Mouse (Mus musculus) adrenal gland, postnatal 10 days (tissue): ENCODE measurements at regions not wholly inside any gene's neighbourhood (a gene's known extent, or its start where the extent isn't known, plus 50 kb on each side); places are given as distances from the start of the nearest gene placed in this dataset.

ENCODE experiments used
- DNase-seq: peaks from one replicate; pipeline ENCODE4 v3.0.0; 2021; ENCODE audit warnings: mixed read lengths

GRCm38 (mm10) chrX:11722730-11723129 lies 395.1 kb downstream of the H2al1j start:
- DNase-seq: no peak

GRCm38 (mm10) chrX:11724718-11725117 lies 397.1 kb downstream of the H2al1j start:
- DNase-seq: no peak

- peak; percentile 5 for DNase-seq
These were observed 399.1 kb downstream of the H2al1j start for GRCm38 (mm10) chrX:11726524-11727231.

GRCm38 (mm10) chrX:11728481-11728880 lies 400.9 kb downstream of the H2al1j start:
- peak; percentile 20 for DNase-seq

GRCm38 (mm10) chrX:11729992-11730391 lies 402.4 kb downstream of the H2al1j start:
- no peak for DNase-seq

- peak; percentile 6 for DNase-seq
These were observed 404.7 kb downstream of the H2al1j start for GRCm38 (mm10) chrX:11732371-11732770.

GRCm38 (mm10) chrX:11734505-11735435 lies 407.1 kb downstream of the H2al1j start:
- peak; percentile 4 for DNase-seq

GRCm38 (mm10) chrX:11735516-11736170 lies 408.0 kb downstream of the H2al1j start:
- DNase-seq: peak; percentile 87

GRCm38 (mm10) chrX:11736481-11736880 lies 408.9 kb downstream of the H2al1j start:
- peak; percentile 54 for DNase-seq

GRCm38 (mm10) chrX:11739565-11739964 lies 411.9 kb downstream of the H2al1j start:
- no peak for DNase-seq

GRCm38 (mm10) chrX:11745911-11746310 lies 414.2 kb downstream of the Bcor start:
- DNase-seq: no peak

- DNase-seq: no peak
These were observed 412.6 kb downstream of the Bcor start for GRCm38 (mm10) chrX:11747386-11748121.

- peak; percentile 85 for DNase-seq
These were observed 411.9 kb downstream of the Bcor start for GRCm38 (mm10) chrX:11748278-11748677.

- peak; percentile 8 for DNase-seq
These were observed 407.6 kb downstream of the Bcor start for GRCm38 (mm10) chrX:11752513-11752912.

- DNase-seq: no peak
These were observed 407.1 kb downstream of the Bcor start for GRCm38 (mm10) chrX:11752973-11753590.

GRCm38 (mm10) chrX:11755046-11755445 lies 405.1 kb downstream of the Bcor start:
- no peak for DNase-seq

- no peak for DNase-seq
These were observed 396.6 kb downstream of the Bcor start for GRCm38 (mm10) chrX:11763351-11764082.

- DNase-seq: no peak
These were observed 383.8 kb downstream of the Bcor start for GRCm38 (mm10) chrX:11776236-11776899.

- DNase-seq: no peak
These were observed 365.1 kb downstream of the Bcor start for GRCm38 (mm10) chrX:11795010-11795409.

GRCm38 (mm10) chrX:11797870-11798269 lies 362.3 kb downstream of the Bcor start:
- DNase-seq: peak; percentile 24
